Mouse (Mus musculus): ENCODE measurements around the gene Fam117a. TPM values are rescaled to one million over a fixed set of nuclear protein-coding genes. Genes with fewer than 3 reads are reported as not detected.

The Fam117a gene
- total RNA-seq, 2 experiments from 2014 or later = 62.5 to 72.2 TPM

DNA sequence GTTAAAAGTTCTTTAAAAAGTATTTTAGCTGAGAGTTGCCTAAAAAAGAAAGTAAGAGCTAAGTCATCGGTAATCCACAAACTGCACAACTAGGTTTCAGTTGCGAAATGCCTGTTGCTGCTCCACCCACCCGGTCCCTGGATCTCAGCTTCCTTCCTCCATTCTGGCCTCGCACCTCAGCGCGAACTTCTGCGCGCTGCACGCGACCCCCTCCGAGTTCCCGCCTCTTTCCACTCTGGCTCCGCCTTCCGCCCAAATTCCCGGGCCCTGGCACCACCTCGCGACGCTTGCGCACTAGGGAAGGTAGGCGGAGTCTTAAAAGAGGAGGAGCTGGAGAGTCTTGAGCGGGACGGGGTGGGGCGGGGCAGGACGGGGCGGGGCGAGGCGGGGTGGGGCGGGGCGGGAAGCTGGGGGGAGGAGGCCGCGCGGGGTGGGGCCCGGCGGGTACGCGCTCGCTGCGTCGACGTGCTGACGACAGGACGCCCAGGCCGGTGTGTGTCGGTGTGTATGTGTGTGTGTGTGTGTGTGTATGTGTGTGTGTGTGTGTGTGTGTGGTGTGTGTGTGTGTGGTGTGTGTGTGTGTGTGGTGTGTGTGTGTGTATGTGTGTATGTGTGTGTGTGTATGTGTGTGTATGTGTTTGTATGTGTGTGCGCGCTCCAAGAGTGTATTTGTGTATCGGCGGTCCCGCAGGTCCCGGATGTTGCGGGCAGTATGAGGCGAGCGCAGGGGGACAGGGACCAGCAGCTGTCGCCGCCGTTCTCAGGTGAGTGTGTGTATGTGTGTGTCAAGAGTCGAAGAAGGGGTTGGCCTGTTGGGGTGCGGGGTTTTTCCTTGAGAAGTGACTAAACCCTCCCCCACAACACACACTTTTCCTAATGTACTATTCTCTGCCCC is 77.1 kb downstream of the Fam117a start, which contains the start of gene Spop:
Spop (plus strand) TSS at position 440 of the 895 bp plus-strand sequence.
- peak; percentile 83 for ATAC-seq (ENCODE audit: poor library complexity, severe bottlenecking)

DNA sequence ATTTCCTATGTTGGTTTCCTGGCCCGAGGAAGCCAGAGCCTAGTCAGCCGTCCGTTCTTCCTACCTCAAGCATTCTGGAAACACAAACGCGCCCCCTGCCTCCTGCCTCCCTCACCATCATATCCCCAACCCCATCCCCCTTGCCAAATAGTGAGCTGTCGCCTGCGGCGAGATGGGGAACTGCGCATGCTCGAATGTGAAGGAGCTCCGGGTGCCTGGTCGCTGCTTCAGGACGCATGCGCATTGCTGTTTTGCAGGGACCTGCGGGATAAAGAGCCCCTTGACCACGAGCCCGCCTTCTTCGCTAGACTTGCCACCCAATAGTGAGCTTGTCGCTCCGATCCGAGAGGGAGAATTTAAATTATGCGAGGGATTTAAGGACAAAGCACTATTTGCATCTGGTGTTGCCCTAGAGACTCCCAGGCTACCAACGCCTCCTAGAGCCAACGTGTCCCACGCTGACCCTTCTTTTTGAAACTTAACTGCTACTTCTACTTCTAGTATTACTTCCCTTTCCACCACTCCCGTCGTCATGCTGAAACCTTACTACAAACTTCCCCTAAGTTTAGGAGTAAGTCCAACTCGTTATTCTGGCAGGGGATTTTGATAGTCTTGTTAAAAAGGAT is 77.8 kb downstream of the Fam117a start:
- ATAC-seq (ENCODE audit: poor library complexity, severe bottlenecking) = peak; percentile 59

DNA sequence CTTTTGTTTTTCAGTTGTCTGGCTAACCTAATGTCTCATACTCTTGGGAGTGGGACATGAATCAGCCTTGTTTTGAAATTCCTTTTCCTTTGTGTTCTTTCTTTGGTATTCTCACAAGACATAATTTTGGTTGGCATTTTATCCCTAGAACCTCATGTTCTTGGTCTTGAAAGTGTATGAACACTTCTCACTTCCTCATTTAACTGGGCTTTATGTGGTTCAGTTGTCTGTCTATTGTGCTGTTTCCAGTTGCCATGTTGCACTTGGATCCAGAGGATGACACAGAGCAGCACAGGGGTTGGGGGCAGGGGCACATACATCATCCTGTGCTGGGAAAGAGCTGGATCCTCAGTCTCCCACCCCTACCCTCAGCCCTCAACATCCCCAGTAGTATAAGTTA is 79.1 kb downstream of the Fam117a start:
- ATAC-seq (ENCODE audit: poor library complexity, severe bottlenecking) = no peak

DNA sequence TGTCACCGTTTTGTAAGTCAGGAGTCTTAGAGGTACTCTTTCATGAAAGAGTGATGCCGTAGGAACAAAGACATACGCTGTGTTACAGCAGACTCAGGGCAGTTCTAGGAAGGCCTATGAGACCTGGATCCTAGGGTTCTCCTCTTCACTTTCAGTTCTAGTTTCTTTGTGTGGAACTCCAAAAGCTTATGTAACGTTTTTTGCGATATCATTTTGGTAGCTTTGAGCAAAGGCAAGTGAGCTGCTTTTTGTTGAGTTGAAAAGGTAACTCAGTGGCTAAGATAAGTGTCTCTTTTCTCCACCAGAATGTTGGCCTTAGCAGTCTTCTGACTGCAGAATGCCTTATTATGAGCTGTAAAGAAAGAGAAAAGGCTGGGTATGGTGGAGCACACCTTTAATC is 80.5 kb downstream of the Fam117a start:
- no peak for ATAC-seq (ENCODE audit: poor library complexity, severe bottlenecking)

DNA sequence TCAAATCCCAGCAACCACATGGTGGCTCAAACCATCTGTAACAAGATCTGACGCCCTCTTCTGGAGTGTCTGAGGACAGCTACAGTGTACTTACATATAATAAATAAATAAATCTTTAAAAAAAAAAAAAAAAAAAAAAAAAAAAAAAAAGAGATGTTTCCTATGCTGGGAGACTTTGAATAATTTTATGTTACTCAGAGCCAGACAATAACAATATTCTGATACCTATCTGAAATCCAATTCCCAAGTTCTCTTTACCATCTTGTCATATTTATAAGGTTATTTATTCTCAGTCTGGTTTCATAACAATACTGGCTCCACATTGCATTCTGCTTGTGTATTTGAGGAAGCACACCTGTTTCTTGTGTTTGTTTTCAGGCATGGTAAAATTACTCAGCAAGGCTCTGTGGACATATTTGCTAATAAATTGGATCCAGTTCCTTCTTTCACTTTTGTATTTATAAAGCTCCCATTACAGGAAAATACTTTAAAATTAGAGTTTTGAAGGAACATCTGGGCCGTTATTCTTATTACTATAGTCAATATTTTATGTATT is 84.1 kb downstream of the Fam117a start:
- no peak for ATAC-seq (ENCODE audit: poor library complexity, severe bottlenecking)

DNA sequence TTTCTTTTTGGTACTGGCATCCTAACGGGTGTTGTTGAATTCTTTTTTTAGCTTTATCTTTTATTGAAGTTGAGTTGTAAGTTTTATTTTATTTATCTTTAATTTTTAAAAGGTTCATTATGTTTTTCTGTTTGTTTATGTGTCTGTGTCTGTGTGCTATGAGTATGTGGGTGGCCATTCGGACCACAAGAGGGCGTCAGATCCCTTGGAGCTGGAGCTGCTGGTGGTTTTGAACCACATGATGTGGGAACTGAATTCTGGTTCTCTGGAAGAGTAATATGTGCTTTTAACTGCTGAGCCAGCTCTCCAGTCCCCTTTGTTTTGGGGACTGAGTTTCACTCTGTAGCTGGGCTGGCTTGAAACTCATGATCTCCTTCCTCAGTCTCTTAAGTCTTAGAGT is 86.7 kb downstream of the Fam117a start:
- ATAC-seq (ENCODE audit: poor library complexity, severe bottlenecking) = no peak

DNA sequence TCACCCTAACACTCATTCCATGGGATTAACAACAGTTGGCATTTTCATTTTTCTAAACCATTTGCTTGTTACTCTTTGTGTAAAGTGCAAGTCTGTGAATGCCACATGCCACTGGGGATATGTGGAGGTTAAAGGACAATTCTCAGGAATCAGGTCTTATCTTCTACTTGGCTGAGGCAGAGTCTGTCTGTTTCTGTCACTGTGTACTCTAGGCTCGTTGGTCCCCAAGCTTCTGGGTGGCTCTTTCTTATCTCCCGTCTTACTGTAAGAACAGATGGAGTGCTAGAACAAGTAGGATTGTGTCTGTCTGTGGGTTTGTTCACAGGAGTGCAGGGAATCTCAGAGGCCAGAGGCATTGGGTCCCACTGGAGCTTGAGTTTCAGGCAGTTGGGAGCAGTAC is 94.5 kb downstream of the Fam117a start:
- ATAC-seq (ENCODE audit: poor library complexity, severe bottlenecking) = no peak

Other genes with a start within 250 kb of the Fam117a start
- 0.04 TPM in 1 of 2 replicates, not detected in the other for gene Dlx3, start 216.9 kb upstream of the Fam117a start, total RNA-seq (2015)
- gene Dlx3, start 216.9 kb upstream of the Fam117a start, total RNA-seq (2017) = not detected in 2 replicates
- not detected in 2 replicates for gene Dlx4, start 190.8 kb upstream of the Fam117a start, total RNA-seq (2015)
- not detected in 2 replicates for gene Dlx4, start 190.8 kb upstream of the Fam117a start, total RNA-seq (2017)
- not detected in 2 replicates for gene Tac4, start 75.5 kb upstream of the Fam117a start, total RNA-seq (2015)
- gene Tac4, start 75.5 kb upstream of the Fam117a start, total RNA-seq (2017) = 0.15 TPM in 1 of 2 replicates, not detected in the other
- 78.8 and 84.7 TPM in 2 replicates for gene Kat7, start 26.8 kb upstream of the Fam117a start, total RNA-seq (2015)
- 65.1 and 69.1 TPM in 2 replicates for gene Kat7, start 26.8 kb upstream of the Fam117a start, total RNA-seq (2017)
- 44.9 and 59.7 TPM in 2 replicates for gene Slc35b1, start 47.7 kb downstream of the Fam117a start, total RNA-seq (2015)
- gene Slc35b1, start 47.7 kb downstream of the Fam117a start, total RNA-seq (2017) = 59.2 and 62.2 TPM in 2 replicates
- gene Spop, start 77.1 kb downstream of the Fam117a start, total RNA-seq (2015) = 102 and 112 TPM in 2 replicates
- 76.1 and 83.3 TPM in 2 replicates for gene Spop, start 77.1 kb downstream of the Fam117a start, total RNA-seq (2017)
- not detected in 2 replicates for gene Nxph3, start 177.6 kb downstream of the Fam117a start, total RNA-seq (2015)
- not detected in 2 replicates for gene Nxph3, start 177.6 kb downstream of the Fam117a start, total RNA-seq (2017)

All from megakaryocyte, adult 5-6 weeks (primary cell).